Mouse (Mus musculus): Measurements from ENCODE around the gene Mcm10.

GRCm38 (mm10) chr2:4940861-4941260, 71.7 kb downstream of the Mcm10 start:
- TF ChIP-seq EP300 (IDR thresholded peaks at IDR 0.05; ENCODE audit: low read depth) (no peak), CTCF (IDR thresholded peaks at IDR 0.05; ENCODE audit: low read depth) (no peak)
